Mouse (Mus musculus): ENCODE measurements around the gene Tmc2. TPM values are rescaled to one million over a fixed set of nuclear protein-coding genes. Genes with fewer than 3 reads are reported as not detected.

The Tmc2 gene
- total RNA-seq, 4 experiments from 2014 or later = not detected

DNA sequence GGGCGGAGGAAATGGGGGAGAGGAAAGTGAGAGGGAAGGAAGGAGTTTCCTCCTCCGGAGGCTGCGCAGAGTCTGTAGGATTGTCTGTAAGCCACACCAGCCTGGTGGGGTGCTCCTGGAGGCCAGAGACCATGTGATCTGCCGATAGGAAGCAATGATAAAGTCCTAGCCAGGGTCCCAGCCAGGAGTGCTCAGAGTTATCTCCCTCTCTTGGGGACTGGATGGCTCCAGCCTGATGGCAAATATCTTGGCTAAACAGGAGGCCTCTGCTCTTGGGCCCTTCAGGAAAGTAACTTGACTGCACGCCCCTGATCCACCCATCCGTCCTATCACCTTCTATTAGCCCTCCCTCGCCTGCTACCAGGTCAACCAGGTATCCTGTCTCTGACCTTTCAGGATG lies 53.2 kb downstream of the Tmc2 start:
- DNase-seq (ENCODE audit: low spot score in 2 of 2) = no peak

GRCm38 (mm10) chr2:130256762-130257161 lies 61.8 kb downstream of the Tmc2 start:
- DNase-seq (ENCODE audit: low spot score in 2 of 2) = no peak

DNA sequence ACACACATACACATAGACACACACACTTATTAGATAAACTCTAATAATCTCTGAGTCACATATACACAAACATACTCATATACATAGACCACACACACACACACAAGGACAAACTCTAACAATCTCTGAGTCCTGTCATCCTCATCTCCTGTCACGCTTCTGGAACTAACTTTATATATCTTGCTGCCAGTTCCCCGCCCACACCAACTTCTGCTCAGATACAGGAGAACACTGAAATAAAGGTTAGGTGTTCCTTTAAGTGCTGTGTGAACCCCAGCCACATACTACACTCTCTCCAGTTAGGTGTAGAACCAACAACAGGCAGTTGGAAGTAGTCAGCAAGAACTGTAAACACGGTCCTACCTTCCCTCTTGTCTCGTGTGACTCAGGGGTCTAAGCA lies 65.8 kb downstream of the Tmc2 start:
- no peak for DNase-seq (ENCODE audit: low spot score in 2 of 2)

GRCm38 (mm10) chr2:130261914-130262313 lies 66.9 kb downstream of the Tmc2 start:
- DNase-seq (ENCODE audit: low spot score in 2 of 2) = no peak

DNA sequence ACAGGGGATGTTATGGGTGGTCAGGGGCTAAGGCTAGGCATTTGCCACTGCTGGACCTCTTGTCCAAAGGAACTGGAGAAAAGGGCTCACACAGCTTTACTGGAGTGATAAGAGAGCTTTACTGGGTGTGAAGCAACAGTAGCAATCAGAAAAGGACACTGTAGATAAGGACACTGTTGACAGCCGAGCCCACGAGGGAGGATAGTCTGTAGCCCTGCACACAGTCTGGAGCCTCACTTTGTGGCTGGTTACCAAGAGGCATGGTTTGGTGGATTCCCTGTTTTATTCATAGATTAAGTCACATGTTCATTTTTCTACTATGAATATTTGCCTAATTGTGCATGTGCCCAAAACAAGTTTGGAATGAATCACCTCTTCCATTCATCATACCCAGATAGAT lies 67.4 kb downstream of the Tmc2 start:
- DNase-seq (ENCODE audit: low spot score in 2 of 2) = no peak

DNA sequence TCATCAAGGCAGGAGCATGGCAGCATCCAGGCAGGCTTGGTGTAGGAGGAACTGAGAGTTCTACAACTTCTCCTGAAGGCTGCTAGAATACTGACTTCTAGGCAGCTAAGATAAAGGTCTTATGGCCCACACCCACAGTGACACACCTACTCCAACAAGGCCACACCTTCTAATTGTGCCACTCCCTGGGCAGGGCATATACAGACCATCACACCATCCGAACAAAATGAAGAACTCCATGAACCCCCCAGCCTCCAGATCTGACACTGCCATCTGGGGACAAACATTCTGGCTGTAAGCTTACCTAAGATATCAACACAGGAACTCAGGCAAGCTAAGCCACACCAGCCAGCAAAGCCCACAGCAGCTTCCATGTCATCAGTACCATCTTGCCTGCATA lies 70.5 kb downstream of the Tmc2 start:
- DNase-seq (ENCODE audit: low spot score in 2 of 2) = no peak

DNA sequence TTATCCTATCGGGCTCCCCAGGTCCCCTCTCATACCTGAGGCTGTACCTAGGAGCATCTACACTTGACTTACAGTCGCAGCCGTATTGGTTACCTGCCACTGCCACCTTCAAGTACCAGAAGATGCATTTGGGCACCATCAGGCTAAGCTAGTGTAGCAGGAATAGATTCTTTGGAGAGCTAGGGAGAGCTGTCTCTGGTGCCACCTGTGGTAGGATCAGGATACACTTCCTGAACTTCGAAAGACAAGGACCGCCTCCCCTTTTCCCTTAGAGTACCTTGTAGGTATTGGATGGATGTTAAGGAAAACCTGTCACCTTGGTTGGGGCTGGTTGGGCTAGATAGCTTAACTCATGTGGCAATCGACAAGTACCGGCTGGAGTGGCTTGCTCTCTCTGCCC lies 73.1 kb downstream of the Tmc2 start:
- DNase-seq (ENCODE audit: low spot score in 2 of 2) = no peak

DNA sequence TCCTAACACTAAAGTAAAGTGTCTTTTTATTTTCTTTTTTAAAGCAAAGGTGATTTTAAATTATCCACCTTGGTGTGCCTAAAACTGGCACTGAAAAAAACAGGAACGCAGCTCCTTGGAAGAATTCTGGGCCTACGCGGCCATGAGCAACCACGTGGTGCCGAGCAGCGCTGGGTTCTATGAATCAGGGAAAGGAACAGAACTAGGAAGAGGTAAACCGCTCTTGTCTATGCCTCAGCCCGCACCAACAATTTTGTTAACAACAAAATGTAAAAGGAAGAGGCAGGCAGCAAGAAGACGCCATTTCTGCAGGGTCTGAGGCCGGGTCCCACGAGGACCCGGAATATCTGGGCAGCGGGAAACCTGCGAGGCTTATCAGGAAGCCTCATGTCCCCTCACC lies 78.7 kb downstream of the Tmc2 start:
- no peak for DNase-seq (ENCODE audit: low spot score in 2 of 2)

- DNase-seq (ENCODE audit: low spot score in 2 of 2) = peak; percentile 99 to 100
Measured at GRCm38 (mm10) chr2:130274149-130274861, 79.3 kb downstream of the Tmc2 start, which contains the start of gene Nop56. Gene Nop56 (plus strand): TSS chr2:130274430.

DNA sequence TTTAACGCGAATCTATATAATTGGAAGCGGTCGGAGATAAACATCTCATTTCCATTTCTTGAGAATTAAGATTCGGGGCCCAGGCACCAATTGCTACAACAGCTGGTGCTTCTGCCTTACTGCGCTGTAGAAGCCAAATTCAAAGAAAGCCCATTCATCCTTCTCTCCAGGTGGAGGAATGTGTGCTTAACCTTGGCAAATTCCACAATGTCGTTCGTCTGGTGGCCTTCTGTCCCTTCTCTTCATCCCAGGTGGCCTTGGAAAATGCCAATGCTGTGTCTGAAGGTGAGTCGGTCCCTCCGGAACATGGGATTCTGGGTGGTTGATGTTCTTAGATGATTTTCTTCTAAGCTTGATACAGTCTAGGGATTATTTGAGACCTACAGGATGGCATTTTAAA lies 79.9 kb downstream of the Tmc2 start:
- no peak for DNase-seq (ENCODE audit: low spot score in 2 of 2)

DNA sequence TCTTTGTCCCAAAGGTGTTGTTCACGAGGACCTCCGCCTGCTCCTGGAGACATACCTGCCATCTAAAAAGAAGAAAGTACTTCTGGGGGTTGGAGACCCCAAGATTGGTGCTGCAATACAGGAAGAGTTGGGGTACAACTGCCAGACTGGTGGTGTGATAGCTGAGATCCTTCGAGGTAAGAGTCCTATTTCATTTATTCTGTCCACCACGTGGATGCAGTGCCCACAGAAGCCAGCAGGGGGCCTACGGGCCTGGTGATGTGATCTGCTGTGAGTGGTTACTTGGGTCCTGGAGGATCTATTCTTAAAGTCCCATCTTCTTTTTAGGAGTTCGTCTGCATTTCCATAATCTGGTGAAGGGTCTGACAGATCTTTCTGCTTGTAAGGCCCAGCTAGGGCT lies 80.7 kb downstream of the Tmc2 start:
- peak in 1 of 2 experiments; percentile 50 for DNase-seq (ENCODE audit: low spot score in 2 of 2)

- DNase-seq (ENCODE audit: low spot score in 2 of 2) = no peak
Measured at GRCm38 (mm10) chr2:130279600-130280091, 84.7 kb downstream of the Tmc2 start.

- peak in 1 of 2 experiments; percentile 39 for DNase-seq (ENCODE audit: low spot score in 2 of 2)
Measured at GRCm38 (mm10) chr2:130280224-130280623, 85.2 kb downstream of the Tmc2 start.

GRCm38 (mm10) chr2:130280818-130281217 lies 85.8 kb downstream of the Tmc2 start:
- DNase-seq (ENCODE audit: low spot score in 2 of 2) = peak in 1 of 2 experiments; percentile 58

DNA sequence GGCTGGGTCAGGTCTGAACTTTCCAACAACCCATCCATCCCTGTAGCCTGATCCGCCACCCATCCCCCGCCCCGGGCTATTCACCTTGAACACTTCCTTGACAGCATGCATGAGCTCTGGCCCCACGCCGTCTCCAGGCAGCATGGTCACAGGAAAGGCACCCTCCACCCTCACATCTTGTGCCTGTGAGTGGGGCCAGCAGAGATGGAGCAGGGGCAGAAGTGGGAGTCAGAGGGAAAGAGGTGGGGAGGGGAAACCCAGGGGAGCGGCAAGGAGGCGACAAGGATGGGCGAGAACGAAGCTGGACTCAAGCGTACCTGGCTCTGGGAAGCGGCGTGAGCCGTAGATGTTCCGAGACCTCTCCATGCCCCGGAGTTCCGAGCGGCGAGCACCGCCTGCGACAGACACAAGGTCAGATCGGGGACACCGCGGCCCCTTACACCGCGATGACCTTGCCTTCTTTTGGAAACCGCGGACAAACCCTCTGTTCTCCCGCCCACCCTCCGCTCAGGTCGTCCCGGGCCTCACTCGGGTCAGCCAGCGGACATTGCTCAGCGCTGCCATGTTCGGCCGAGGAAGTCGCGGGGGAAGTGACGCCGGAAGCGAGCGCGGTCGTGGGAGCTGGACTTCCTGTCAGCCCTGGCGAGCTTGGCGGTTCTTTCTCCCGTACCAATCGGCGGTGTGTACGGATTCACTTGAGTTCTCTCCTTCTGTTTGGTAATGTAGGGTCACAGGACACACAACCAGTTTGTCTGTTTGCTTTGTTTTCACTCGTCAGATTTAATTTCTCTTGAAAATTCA lies 89.1 kb downstream of the Tmc2 start, which contains the start of gene Idh3b:
Gene Idh3b, minus strand, starts transcription at position 694 of the 801 bp plus-strand sequence.
- peak; percentile 85 to 88 for DNase-seq (ENCODE audit: low spot score in 2 of 2)

DNA sequence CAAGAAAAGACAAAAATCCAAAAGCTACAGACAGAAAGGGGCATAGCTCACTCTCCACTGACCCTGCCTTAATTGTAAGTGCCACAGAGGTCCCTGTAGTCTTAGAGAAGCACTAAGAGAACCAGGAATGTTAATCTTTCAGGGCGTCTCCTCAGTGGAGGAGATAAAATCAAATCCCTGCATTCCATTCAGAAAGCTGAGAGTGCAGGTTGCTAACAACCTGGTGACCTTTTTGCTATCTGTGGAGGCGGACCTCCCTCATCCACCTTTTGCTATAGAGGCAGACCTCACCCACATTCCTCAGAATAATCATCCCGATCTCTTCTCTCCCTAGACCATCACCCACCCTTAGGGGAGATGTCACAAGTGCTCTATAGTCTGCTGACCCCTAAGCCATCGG lies 94.1 kb downstream of the Tmc2 start:
- no peak for DNase-seq (ENCODE audit: low spot score in 2 of 2)

DNA sequence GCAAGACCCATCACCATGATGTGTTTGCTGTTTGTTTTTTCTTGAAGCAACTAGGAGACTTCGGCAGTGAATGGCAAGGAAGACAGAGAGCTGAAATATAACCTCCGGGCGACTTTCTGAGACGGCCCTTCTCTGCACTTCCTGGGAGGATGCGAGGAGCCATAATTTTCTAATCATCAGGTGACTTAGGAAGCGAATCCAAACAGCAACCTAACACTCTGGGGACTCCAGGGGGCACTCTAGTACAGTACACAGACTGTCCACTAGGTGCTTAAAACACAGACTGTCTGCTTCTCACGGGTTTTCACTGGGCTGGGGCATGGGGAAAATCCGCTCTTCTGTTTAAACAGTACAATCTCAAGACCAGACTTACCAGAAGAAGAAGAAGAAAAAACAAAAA lies 96.4 kb downstream of the Tmc2 start:
- peak; percentile 77 to 80 for DNase-seq (ENCODE audit: low spot score in 2 of 2)

GRCm38 (mm10) chr2:130293009-130293408 lies 98.0 kb downstream of the Tmc2 start:
- DNase-seq (ENCODE audit: low spot score in 2 of 2) = no peak

- DNase-seq (ENCODE audit: low spot score in 2 of 2) = no peak
Measured at GRCm38 (mm10) chr2:130293486-130293885, 98.5 kb downstream of the Tmc2 start.

DNA sequence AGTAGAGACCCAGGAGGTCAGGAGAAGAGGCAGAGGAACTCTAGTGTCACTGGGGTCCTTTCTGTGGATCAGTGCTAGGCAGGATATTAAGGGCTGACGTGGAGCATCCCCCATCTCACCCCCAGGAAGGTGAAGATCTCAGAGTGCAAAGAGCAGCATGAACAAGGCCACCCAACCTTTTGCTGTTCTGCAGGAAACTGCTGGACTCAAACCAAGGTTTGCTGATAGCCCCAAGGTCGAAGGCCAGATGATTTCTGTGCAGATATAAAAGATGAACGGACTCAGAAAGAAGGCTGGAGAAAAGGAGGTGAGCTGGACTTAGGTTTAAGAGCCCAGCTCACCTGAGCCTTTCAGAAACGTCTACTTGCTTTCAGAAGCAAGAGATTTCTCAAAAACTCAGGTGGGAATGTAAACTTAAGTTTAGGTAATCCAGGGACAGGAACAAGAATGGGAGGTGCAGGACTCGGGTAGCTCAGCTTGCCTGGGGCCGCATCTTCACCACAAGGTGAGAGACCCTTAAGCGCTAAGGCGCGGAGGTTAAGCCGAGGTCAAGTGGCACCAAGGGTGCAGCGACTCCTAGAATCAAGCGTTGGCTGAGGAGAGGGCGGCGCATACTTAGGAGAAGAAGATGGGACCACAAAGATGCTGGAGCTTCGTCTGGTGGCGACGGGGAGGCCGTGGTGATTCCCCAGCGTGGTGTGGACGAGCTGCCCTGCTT lies 99.4 kb downstream of the Tmc2 start:
- peak in 1 of 2 experiments; percentile 21 for DNase-seq (ENCODE audit: low spot score in 2 of 2)

DNA sequence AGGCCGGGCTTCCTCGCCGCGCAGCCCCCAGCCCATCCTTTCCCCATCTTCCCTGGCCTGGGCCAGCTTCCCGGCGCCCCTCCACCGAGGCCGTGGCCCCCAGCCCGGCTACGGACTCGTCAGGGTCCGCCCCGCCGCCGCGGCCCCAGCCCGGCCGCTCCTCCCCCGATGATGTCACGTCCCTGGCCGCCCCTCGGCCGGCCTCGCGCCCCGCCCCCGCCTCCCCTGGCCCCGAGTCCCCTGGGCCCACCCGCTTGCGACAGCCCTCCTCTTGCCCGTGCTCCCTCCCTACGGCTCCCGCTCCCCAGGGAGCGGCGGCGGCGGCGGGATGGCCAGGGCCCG lies 99.9 kb downstream of the Tmc2 start, which contains the start of gene Ebf4:
Gene Ebf4, plus strand, starts transcription at position 234 of the 342 bp plus-strand sequence.
- DNase-seq (ENCODE audit: low spot score in 2 of 2) = no peak
